Mouse (Mus musculus): ENCODE data around the gene Gpi1.
"Not testable (repeated sequence)": the region's sequence is repeated elsewhere in the genome, so short reads cannot be mapped to it uniquely, and the experiment has no call there.

Gene Gpi1

DNA sequence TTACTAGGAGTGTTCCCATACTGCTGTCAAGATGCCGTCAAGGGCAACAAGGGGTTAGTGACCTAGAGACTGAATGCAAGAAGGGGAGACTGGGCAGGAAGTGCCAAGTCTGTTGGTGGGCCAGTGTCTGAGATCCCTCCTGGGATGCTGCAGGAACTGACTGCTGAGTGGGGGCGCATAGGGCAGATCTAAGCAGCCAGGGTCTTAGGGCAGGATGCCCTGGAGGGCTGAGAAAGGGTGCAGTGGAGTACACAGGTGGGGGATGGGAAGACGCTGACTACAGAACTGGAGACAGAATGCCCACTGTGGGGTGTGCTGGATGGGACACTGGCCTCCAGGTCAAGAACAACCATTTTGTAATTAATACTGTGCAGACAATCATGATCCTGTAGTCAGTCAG is 46.3 kb downstream of the Gpi1 start:
- DNase-seq (ENCODE audit: low spot score), result no peak

DNA sequence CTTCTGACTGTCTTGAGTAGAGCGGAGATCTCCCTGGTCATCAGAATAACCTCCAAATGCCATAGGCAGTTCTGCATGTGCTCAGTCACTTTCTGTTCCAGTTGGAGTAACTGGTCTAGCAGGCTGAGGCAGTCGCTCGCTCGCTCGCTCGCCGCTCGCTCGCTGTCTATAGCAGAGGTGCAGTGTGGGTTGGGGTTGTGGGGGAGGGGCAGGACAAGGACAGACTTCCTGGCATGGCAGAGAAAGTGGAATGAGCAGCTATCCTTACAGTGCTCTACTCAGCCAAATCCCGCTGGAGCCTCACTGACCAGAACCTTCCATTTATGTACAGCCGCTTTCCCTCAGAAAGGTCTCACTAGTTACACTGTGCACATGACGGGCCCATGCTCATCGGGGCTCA is 46.8 kb downstream of the Gpi1 start:
- DNase-seq (ENCODE audit: low spot score), result no peak

DNA sequence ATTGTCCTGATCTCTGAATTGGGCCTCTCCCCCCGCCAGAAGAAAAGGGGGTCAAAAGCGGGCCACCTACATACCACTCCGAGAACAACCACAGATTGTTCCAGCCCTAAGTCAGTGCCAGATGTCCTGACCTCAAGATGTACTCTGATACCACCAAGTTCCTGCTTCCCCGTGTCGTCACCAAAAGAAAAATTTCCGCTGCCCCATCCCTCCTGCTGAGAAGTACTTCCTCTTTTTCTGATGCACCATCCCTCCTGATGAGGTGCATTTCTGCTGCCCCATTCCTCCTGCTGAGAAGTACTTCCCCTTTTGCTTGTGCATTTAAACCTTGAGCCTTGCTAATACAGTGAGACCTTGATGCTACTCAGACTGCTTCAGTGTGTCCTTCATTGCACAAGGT is 53.9 kb downstream of the Gpi1 start:
- not testable (repeated sequence) for DNase-seq (ENCODE audit: low spot score)

DNA sequence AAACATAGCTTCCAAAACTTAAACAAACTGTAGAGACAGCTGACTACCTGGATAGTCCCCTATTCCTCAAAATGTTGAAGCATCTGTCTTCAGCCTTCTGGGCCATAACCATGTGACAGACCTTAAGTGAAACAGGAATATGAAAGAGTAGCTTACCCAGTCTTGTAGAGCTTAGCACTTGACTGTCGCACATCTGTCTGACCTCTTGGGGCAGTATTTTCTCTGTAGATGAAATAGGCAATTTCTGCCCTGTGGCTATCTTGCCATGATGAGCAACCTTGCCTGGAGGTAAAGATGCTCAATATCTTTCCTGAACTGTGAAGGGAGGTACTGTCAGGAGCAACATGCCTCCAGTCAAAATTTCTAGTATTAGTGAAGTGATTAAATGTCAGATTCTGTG is 57.9 kb downstream of the Gpi1 start:
- DNase-seq (ENCODE audit: low spot score), result no peak

DNA sequence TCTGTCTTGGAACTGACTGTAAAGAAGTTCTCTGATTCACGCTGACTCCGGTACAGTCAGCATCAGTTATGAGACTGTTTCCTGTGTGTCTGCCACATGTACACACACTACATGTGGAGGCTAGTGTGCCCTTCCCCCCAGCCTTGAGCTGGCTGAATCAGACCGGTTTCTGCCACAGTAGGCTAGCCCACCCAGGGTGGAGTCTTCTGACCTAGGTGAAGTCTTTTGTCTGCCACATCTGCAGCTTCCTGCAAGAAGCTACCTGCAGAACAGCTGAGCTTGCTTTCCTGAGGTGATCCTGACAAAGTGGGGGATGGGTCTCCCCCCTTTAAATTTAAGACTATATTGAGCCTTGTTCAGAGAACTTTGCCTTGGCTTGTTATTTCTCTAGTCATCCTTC is 60.7 kb downstream of the Gpi1 start, which contains the start of gene Uba2:
TSS of gene Uba2 (minus strand) at position 146 of the 400 bp plus-strand sequence.
- no peak for DNase-seq (ENCODE audit: low spot score)

DNA sequence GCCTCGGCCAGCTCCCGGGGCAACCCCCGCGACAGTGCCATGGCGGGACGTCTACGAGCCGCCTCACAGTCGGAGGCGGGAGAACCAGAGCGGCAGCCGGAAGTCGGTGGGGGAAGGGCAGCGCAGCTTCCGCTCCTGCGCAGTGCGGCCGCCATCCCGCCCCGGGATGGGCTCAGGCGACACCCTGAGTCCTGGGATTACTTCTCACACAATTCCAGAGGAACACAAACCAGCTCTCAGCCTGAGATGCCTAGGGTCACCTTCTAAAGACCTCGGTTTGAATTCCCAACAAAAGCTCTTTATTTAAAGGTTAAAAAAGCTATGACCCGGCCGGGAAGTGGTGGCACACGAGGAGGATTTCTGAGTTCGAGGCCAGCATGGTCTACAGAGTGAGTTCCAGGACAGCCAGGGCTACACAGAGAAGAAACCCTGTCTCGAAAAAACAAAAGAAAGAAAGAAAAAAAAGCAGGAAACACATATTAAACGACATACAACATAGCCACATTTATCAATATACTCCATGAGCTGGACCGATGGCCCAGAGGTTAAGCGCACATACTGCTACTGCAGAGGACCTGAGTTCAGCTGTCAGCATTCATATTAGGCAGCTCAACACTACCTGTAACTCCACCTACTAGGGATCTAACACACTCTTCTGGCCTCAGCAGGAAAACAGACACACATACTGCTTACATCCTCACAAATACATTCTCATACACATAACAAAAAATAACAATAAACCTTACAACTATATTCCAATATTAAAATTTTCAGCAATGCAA is 61.5 kb downstream of the Gpi1 start:
- peak; percentile 80 for DNase-seq (ENCODE audit: low spot score)

DNA sequence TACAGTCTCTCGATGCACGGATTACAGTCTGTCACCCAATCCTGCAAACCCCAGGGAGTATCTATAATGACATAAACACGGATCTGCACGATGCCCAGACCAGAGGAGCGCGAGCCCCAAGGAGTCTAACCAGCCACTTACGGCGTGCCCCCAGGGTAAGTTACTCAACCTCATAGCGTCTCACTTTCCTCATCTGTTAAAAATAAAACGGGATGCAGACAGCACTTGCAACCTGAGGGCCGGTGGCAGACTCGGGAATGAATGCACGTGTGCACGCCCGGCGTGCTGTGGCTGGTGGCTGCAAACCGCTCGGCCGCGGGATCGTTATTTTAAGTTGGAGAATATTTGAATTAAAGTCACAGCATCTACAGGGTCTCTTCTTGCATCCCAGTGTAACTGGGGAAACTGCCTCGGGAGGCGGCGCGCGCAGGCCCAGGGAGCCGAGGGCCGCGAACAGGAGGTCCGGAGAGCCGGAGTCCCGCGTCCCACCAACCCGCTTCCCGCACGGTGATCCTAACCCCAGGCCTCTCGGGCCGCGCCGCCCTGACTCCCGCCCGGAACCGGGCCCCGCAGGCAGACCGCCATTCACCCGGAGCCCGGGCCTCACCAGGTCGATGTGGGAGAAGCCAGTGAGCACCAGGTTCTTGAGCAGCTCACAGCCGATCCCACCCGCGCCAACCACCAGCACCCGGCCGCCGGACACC is 62.2 kb downstream of the Gpi1 start:
- DNase-seq (ENCODE audit: low spot score), result peak; percentile 16

DNA sequence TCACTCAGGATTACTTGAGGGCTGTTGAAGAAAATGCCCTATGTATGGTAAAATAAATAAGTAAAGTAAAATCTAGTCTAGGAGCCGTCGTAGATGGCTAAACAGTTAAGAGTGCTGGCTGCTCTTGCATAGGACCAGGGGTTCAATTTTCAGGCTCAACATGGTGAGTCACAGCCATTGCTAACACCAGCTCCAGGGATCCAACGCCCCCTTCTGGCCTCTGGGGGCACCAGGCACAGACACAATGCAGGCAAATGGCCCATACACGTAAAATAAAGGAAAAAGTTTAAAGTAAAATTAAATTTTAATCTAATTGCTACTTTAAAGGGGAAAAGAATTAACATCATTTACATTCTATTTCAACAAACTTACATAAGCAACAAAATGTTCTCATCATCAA is 63.3 kb downstream of the Gpi1 start:
- peak; percentile 31 for DNase-seq (ENCODE audit: low spot score)

DNA sequence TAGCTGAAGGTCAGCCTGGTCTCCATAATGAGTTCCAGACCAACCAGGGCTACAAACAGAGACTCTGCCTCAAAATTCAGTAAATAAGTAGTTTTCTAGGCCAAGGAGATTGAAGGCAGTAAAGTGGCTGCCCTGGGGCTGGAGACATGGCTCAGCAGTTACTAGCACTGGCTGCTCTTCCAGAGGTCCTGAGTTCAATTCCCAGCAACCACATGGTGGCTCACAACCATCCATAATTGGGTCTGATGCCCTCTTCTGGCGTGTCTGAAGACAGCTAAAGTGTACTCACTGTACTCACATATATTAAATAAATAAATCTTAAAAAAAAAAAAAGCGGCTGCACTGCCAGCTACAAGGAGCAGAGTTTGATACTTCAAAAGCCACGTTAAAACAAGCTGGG is 64.1 kb downstream of the Gpi1 start:
- no peak for DNase-seq (ENCODE audit: low spot score)

DNA sequence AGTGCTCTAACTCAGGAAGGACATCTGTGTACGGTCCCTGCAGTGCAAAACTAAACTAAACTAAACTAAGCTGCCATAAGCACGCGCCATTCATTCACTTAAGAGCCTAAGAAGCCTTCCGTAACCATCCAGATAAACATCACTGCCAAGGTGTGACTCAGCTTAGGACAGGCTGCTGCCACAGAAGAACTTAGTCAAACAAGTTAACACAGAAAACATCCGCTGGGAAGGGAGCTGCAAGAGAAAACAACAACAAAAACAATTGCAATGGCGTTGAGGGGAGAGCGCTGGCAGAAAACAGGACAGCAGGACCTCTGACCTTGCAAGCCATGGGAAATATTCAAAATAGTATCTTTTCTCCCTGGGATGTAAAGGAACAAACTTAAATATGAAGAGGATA is 65.5 kb downstream of the Gpi1 start:
- DNase-seq (ENCODE audit: low spot score), result peak; percentile 6

DNA sequence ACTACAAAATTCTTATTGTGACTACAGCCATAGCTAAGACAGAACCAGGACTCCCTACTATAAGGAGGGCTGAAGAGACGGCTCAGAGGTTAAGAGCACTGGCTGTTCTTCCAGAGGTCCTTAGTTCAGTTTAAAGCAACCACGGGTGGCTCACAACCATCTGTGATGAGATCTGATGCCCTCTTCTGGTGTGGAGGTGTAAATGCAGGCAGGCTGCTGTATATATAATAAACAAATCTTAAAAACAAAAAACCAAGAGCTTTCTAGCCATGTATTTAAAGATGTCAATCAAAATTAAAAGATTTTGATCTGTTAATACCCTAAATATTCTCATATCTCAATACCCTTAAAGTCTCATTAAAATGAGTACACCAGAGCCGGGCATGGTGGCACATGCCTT is 71.0 kb downstream of the Gpi1 start:
- DNase-seq (ENCODE audit: low spot score), result no peak

DNA sequence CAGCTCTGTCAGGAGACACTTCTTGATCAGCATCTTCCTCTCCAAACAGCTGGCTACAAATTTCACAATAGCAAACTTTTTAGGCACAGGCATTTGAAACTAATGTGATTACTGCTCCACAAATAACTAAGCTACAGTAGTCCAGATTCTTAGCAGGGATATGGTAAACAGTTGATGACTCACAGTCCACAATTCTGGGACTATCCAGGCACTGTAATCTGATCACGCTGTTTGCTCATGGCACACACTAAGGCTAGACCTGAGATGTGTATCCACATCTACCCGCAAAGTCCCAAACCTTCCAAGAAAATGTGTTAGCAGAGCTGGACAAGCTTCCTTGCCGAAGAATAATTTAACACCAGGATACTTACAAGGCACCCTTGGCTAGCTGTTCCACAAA is 72.1 kb downstream of the Gpi1 start:
- no peak for DNase-seq (ENCODE audit: low spot score)

Data from adipocyte (in vitro differentiated cells).